Mouse (Mus musculus): ENCODE results near the gene Nkapd1.

The Nkapd1 gene

GRCm38 (mm10) chr9:50596973-50597372 lies 20.3 kb downstream of the Nkapd1 start:
- DNase-seq = no peak

- no peak for DNase-seq
These were observed 22.4 kb downstream of the Nkapd1 start for GRCm38 (mm10) chr9:50594794-50595417.

- DNase-seq = no peak
These were observed 23.7 kb downstream of the Nkapd1 start for GRCm38 (mm10) chr9:50593544-50593943.

DNA sequence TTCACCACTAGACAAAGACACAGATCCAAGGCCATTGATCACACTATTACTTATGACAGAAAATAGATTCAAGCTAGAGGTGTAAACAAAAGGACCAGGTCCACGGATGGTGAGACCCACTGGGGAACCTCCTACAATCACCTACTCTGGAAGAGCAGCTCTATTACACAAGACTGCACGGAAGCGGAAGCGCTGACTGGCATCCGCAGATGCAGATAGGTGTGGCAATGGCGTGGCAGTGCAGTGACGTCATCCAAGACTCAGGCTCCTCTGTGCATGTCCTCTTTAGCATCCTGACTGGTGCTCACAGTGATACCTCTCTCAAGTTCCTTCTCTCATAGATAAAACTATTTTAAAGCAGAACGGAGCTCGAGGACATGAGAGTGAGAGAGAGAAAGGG lies 24.3 kb downstream of the Nkapd1 start:
- DNase-seq = no peak

- DNase-seq = no peak
These were observed 26.3 kb downstream of the Nkapd1 start for GRCm38 (mm10) chr9:50590856-50591518.

- DNase-seq = no peak
These were observed 30.3 kb downstream of the Nkapd1 start for GRCm38 (mm10) chr9:50586955-50587354.

DNA sequence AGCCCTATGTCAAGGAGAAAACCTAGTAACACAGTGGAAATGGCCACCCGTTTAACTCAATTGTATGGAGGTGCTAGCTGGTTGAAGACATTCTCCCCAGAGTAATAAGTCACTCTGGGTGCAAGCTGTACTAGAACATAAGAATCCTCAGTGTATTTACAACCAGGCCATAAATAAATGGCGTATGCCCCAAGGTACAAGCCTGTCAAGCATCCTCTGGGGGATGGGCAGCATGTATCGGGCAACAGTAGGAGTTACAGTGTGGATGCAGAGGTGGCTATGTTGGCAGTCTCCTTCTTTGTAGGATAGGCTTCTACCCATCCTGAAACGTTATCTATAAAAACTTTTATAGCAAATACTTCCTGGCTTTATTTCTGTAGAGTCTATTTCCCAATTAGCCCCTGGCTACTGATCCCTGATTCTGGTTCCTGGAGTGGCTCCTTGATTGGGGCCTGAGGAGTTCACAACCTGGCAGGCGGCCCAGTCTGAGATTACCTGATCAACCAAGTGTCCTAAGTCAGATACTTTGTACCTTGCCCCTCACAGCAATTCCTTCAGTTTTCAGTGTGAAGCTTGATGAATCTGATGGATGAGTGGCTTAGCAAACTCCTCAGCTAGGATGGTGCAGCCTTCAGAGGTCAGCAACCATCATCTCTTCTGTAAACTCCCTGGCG lies 32.0 kb downstream of the Nkapd1 start:
- no peak for DNase-seq

- no peak for DNase-seq
These were observed 36.9 kb downstream of the Nkapd1 start for GRCm38 (mm10) chr9:50580370-50580769.

- no peak for DNase-seq
These were observed 47.4 kb downstream of the Nkapd1 start for GRCm38 (mm10) chr9:50569599-50570525.

- DNase-seq = no peak
These were observed 49.4 kb downstream of the Nkapd1 start for GRCm38 (mm10) chr9:50567881-50568280.

DNA sequence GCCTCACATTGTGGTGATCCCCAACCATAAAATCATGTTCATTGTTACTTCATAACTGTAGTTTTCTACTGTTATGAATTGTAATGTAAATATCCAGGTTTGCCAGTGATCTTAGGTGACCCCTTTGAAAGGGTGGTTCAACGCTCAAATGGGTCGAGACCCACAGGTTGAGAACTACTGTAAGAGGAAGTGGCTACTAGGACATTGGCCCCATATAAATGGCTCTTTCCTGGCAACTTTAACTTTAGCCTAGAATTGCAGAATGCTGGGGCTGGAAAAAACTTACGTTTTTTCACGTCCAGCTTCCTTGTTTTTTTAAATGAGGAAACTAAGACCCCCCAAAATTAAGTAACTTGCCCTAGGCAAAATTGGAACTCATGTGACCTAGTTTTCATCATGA lies 49.9 kb downstream of the Nkapd1 start:
- DNase-seq = no peak

DNA sequence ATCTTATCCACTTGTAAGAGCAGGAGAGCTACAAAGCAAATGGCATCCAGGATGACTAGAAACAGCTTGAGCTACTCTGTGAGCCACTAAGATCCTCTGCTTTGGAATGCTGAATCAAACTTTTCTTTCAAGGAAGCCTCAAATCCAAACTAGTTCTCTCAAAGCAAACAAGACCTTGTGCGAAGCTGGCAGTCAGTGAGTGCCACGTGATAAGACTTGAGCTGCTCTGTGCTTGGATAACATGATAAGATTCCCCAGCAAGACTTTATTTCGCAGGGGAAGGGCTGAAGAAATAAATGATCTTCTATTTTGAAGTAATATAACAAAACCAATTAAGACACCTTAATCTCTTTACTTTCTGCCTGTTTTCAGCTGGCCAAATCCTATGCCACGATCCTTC lies 51.3 kb downstream of the Nkapd1 start:
- DNase-seq = no peak

DNA sequence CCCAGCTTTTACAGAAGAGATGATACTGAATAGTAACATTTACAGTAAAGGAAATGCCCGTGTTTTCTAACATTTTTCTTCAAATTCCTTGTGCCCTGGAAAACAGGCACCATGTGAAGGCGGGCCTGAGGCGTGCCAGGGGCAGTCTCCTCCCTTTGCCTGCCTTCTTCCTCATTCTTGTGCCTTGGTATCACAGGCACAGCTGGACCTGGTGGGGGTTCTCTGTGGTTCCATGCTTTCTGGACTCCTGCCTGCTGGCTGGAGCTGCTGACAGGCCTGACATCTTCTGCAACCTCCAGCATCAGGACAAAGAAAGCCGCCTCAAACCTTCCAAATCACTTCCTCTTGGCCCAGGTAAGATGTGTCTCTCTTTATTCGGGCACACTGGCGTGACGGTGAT lies 52.1 kb downstream of the Nkapd1 start:
- no peak for DNase-seq

DNA sequence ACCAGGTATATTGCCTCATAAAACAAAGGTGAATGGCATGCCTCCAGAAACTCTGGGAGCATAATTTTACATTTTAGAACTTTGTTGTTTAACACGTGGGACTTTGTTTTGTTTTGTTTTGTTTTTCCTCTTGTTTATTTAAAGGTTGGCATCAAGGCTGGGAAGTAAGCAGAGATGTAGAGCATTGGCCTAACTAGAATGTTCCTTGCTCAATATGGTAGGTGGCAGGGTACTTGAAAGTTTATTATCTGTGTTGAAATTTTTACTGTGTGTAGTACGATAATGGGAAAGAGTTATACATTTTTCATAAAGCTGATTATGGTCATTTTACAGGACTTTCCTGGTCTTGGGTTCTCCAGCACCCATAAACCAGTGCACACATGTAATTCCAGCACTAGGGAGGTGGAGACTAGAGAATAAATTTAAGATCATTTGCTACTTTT lies 55.3 kb downstream of the Nkapd1 start:
- DNase-seq = no peak

GRCm38 (mm10) chr9:50561145-50561917 lies 55.9 kb downstream of the Nkapd1 start, which contains the start of gene Tex12:
Gene Tex12, minus strand, starts transcription at chr9:50561325.
- DNase-seq = no peak
